ENCODE assay signal across 31 mouse cellular contexts in the genomic region with DNA sequence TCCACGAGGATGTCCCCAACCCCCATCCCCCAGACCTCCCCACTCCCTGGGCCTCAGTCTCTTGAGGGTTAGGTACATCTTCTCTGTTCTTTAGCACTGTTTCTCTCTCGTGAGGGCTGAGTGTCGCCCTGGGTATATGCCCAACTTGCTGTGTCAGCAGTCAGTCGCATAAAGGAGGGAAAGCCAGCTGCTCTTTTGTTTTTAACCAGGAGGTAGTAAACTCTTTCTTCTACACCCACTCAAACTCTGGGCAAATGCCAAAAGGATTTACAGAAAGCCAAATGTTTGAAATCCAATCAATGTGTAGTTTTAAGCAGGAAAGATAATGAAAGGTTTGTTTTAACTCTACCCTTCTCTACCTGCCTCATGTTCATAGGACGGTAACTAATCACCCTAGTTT. TPM values are rescaled to one million over a fixed set of nuclear protein-coding genes. Genes with fewer than 3 reads are reported as not detected.
DNase-seq lines count a peak whose midpoint lies in the region; ATAC-seq and TF ChIP-seq lines count a peak whose summit lies in the region.
"Had no signal": no experiment of that assay in that cellular context is flagged by ENCODE, and none has a peak within 500 bp of the region (broad histone marks: within the 10 kb centered on the region; RNA-seq: fewer than 3 reads in every experiment).

No protein-coding gene starts in this region.

- no peak for ATAC-seq in erythroid progenitor cell, adult 5-6 weeks (replicated peaks; ENCODE audit: low FRiP score, poor library complexity, severe bottlenecking)
- ATAC-seq: CD4-positive, CD25-positive, alpha-beta regulatory T cell, adult 4 months; forebrain, embryonic 16.5 days; hindbrain, embryonic 16.5 days; inflammation-experienced regulatory T-cells, adult 6 months; intestine, embryonic 16.5 days had no signal

- H3K36me3 ChIP-seq in heart, adult 2 months (ENCODE audit: control insufficient read depth, insufficient read depth, low read length), result no peaks in the 10 kb centered on the region; the same call in none of the 2 replicates
- peaks cover 12 to 31% of the 10 kb centered on the region in 2 experiments for H3K36me3 ChIP-seq in CH12.LX (replicated peaks in 1 of 2; ENCODE audit: control insufficient read depth in 1 of 2, insufficient read depth in 1 of 2, low read length in 1 of 2)
- no peaks in the 10 kb centered on the region for H3K36me3 ChIP-seq in ES-E14 (ENCODE audit: control insufficient read depth, insufficient read depth, low read length, poor library complexity, severe bottlenecking)

- no peaks in the 10 kb centered on the region; the same call in 1 of the 2 replicates for H3K79me2 ChIP-seq in heart, adult 2 months (replicated peaks; ENCODE audit: control insufficient read depth, insufficient read depth, low read length)
- no peaks in the 10 kb centered on the region for H3K79me2 ChIP-seq in CH12.LX (replicated peaks; ENCODE audit: control insufficient read depth, extremely low read depth, insufficient read depth, poor library complexity, severe bottlenecking)

- H3K9ac ChIP-seq in heart, adult 2 months (ENCODE audit: low read depth, low read length), result no peak overlapping the region
- no peak overlapping the region for H3K9ac ChIP-seq in CH12.LX (ENCODE audit: insufficient read depth, low read depth)
- no peak overlapping the region for H3K9ac ChIP-seq in ES-E14 (ENCODE audit: insufficient read depth, low read depth, low read length, poor library complexity, severe bottlenecking)
- H3K9ac ChIP-seq: embryonic facial prominence, embryonic 13.5 days; forebrain, embryonic 12.5 days; hindbrain, embryonic 13.5 days had no signal

- TF ChIP-seq RAD21 in CH12.LX (IDR thresholded peaks at IDR 0.05; ENCODE audit: low read depth, low read length), result no peak

- no peak for TF ChIP-seq CTCF in heart, adult 2 months (IDR thresholded peaks at IDR 0.05)
- no peak for TF ChIP-seq CTCF in CH12.LX (conservative IDR thresholded peaks at IDR 0.05 in 1 of 2, IDR thresholded peaks at IDR 0.05 in 1 of 2; ENCODE audit: low read depth in 2 of 2, low read length in 2 of 2)
- TF ChIP-seq CTCF in brain, embryonic 14.5 days (IDR thresholded peaks at IDR 0.05; ENCODE audit: borderline replicate concordance, extremely low read depth, insufficient read depth, insufficient read length), result no peak

- no peak overlapping the region for H3K4me3 ChIP-seq in heart, adult 2 months
- no peak overlapping the region for H3K4me3 ChIP-seq in CH12.LX (replicated peaks in 1 of 3; ENCODE audit: low read depth in 2 of 3, low read length in 2 of 3, poor library complexity in 1 of 3)
- H3K4me3 ChIP-seq in ES-E14 (ENCODE audit: insufficient read depth in 1 of 2, low read depth in 1 of 2, low read length in 2 of 2, poor library complexity in 1 of 2, severe bottlenecking in 1 of 2), result no peak overlapping the region
- H3K4me3 ChIP-seq: embryonic facial prominence, embryonic 13.5 days; forebrain, embryonic 12.5 days; hindbrain, embryonic 13.5 days had no signal

- dilution Hi-C loops in CH12.LX (cut with MboI; ENCODE audit: extremely low pct_ligation_motif_present, extremely low pct_unique_long_range_greater_than_20kb, low sequenced_read_pairs), result no loop called here

- 51% methylated on average over 5 of the region's 5 CpGs for WGBS in heart, adult 2 months

- no peak for TF ChIP-seq POLR2A in heart, adult 2 months (IDR thresholded peaks at IDR 0.05; ENCODE audit: insufficient read depth, low read depth, low read length)
- TF ChIP-seq POLR2A in CH12.LX (IDR thresholded peaks at IDR 0.05; ENCODE audit: low read depth, low read length), result no peak
- no peak for TF ChIP-seq POLR2A in brain, embryonic 14.5 days (IDR thresholded peaks at IDR 0.05; ENCODE audit: borderline replicate concordance, extremely low read depth, insufficient read depth, insufficient read length, poor library complexity, severe bottlenecking)

- H3K27me3 ChIP-seq in heart, adult 2 months (ENCODE audit: control insufficient read depth, insufficient read depth, low read length), result no peaks in the 10 kb centered on the region
- no peaks in the 10 kb centered on the region for H3K27me3 ChIP-seq in CH12.LX (replicated peaks)
- H3K27me3 ChIP-seq: embryonic facial prominence, embryonic 13.5 days; forebrain, embryonic 12.5 days; hindbrain, embryonic 13.5 days had no signal

- DNase-seq in heart, adult 11 months, result peak; percentile 65
- DNase-seq in heart, adult 2 months, result no peak
- DNase-seq in CH12.LX (ENCODE audit: extremely low read depth), result no peak
- DNase-seq in ES-E14 (ENCODE audit: low read depth, low spot score), result no peak
- DNase-seq in brain, embryonic 14.5 days (ENCODE audit: low read depth), result peak; percentile 63
- DNase-seq in retina, postnatal 1 day, result no peak
- DNase-seq: adrenal gland, adult 8-10 months; adrenal gland, postnatal 25 days; cerebellum, adult 11 months; cerebellum, adult 2 months; cerebellum, adult 9-11 months; cerebellum, postnatal 25 days; gastrocnemius, postnatal 25 days; kidney, adult 18-20 months; kidney, adult 9 months had no signal

- in situ Hi-C loops in CH12.LX (cut with MboI; ENCODE audit: low pct_ligation_motif_present, low pct_unique_long_range_greater_than_20kb, low sequenced_read_pairs), result no loop called here
- in situ Hi-C loops in ES-E14 (cut with MboI; ENCODE audit: low sequenced_read_pairs in 2 of 2, unreplicated experiment in 2 of 2), result no loop called here

- no peak overlapping the region for H3K4me2 ChIP-seq in CH12.LX (ENCODE audit: insufficient read depth, low read depth, poor library complexity, severe bottlenecking)
- H3K4me2 ChIP-seq: embryonic facial prominence, embryonic 13.5 days; forebrain, embryonic 12.5 days; heart, embryonic 11.5 days; hindbrain, embryonic 13.5 days had no signal

- H3K9me3 ChIP-seq in CH12.LX (replicated peaks; ENCODE audit: low read length) (no peaks in the 10 kb centered on the region), ES-E14 (ENCODE audit: control insufficient read depth, insufficient read depth, low read depth, low read length) (no peaks in the 10 kb centered on the region)
- H3K9me3 ChIP-seq: embryonic facial prominence, embryonic 13.5 days; forebrain, embryonic 12.5 days; G1E; hindbrain, embryonic 13.5 days had no signal

- intact Hi-C loops in heart, adult 2 months (cut with DNase I), result no loop called here

- no peak for TF ChIP-seq EP300 in heart, adult 2 months (IDR thresholded peaks at IDR 0.05; ENCODE audit: insufficient read depth, low read depth, low read length)
- no peak for TF ChIP-seq EP300 in CH12.LX (IDR thresholded peaks at IDR 0.05; ENCODE audit: low read length)

- H3K27ac ChIP-seq in heart, adult 2 months, result no peak overlapping the region
- H3K27ac ChIP-seq in CH12.LX (ENCODE audit: insufficient read depth, low read depth) (no peak overlapping the region), ES-E14 (ENCODE audit: insufficient read depth, low read depth, low read length, poor library complexity, severe bottlenecking) (no peak overlapping the region)
- H3K27ac ChIP-seq: embryonic facial prominence, embryonic 13.5 days had no signal

- H3K4me1 ChIP-seq in heart, adult 2 months (ENCODE audit: control insufficient read depth, insufficient read depth, low read length), result no peaks in the 10 kb centered on the region
- H3K4me1 ChIP-seq in CH12.LX (ENCODE audit: control insufficient read depth in 1 of 2, insufficient read depth in 2 of 2) (no peaks in the 10 kb centered on the region), ES-E14 (ENCODE audit: control insufficient read depth in 2 of 2, insufficient read depth in 2 of 2, low read length in 2 of 2, poor library complexity in 1 of 2) (peaks cover 0 to 8% of the 10 kb centered on the region in 2 experiments; a peak in 1 of 4 replicates)

TF ChIP-seq in CH12.LX, 34 proteins besides CTCF, POLR2A, EP300 and RAD21:
- TF ChIP-seq PAX5 (IDR thresholded peaks at IDR 0.05; ENCODE audit: low read length) (no peak), MAFK (IDR thresholded peaks at IDR 0.05; ENCODE audit: insufficient replicate concordance, low read length) (peak; percentile 38; the same call in 1 of the 2 replicates)

TF ChIP-seq in ES-E14, 5 proteins besides CTCF, POLR2A, EP300 and RAD21:
- TF ChIP-seq CHD2 (IDR thresholded peaks at IDR 0.05; ENCODE audit: low read depth, low read length) (no peak), ZC3H11A (IDR thresholded peaks at IDR 0.05; ENCODE audit: borderline replicate concordance, low read depth, low read length) (no peak), HCFC1 (IDR thresholded peaks at IDR 0.05; ENCODE audit: borderline replicate concordance, insufficient read depth, low read length) (no peak), MAFK (IDR thresholded peaks at IDR 0.05; ENCODE audit: insufficient read depth, low read depth, low read length) (0 out of 2 replicates have a peak, but pooled peaks have one; percentile 46), ZNF384 (IDR thresholded peaks at IDR 0.05; ENCODE audit: low read depth, low read length) (no peak)
TF ChIP-seq in ES-E14: peak in this region for 1.

RNA-seq across cellular contexts. Expression of gene Gbf1, which starts 24.7 kb away (rescaled TPM):
- 10 to 100 TPM; 39.9 to 40.0 TPM for total RNA-seq in heart, adult 2 months (2021)
- polyA plus RNA-seq in heart, adult 2 months (2012; rRNA removed), result 49.3 and 52.1 TPM in 2 replicates
- total RNA-seq in CH12.LX (2012; rRNA removed), result 18.7 and 22.7 TPM in 2 replicates
- total RNA-seq in CH12.LX (2014; rRNA removed), result 7.1 and 8.6 TPM in 2 replicates
- polyA plus RNA-seq in CH12.LX (2012; ENCODE audit: insufficient read length, low read depth), result 23.9 and 26.1 TPM in 2 replicates
- total RNA-seq in ES-E14 (2012; rRNA removed), result 29.0 and 31.8 TPM in 2 replicates
- polyA plus RNA-seq in brain, embryonic 14.5 days (2012; rRNA removed), result 94.8 and 106 TPM in 2 replicates
- 28.8 and 30.6 TPM in 2 replicates for total RNA-seq in erythroid progenitor cell, adult 5-6 weeks (2015; ENCODE audit: low replicate concordance)
- 11.4 and 22.2 TPM in 2 replicates for total RNA-seq in erythroid progenitor cell, adult 5-6 weeks (2017; ENCODE audit: low replicate concordance)

RNA-seq across cellular contexts. Expression of gene Pitx3, which starts 28.9 kb away (rescaled TPM):
- total RNA-seq in heart, adult 2 months (2021), result 1 to 10 TPM; 1.2 to 1.8 TPM
- 0.39 and 0.82 TPM in 2 replicates for polyA plus RNA-seq in heart, adult 2 months (2012; rRNA removed)
- total RNA-seq in CH12.LX (2012; rRNA removed), result not detected in 2 replicates
- not detected in 2 replicates for total RNA-seq in CH12.LX (2014; rRNA removed)
- not detected in 2 replicates for polyA plus RNA-seq in CH12.LX (2012; ENCODE audit: insufficient read length, low read depth)
- 0.18 TPM in 1 of 2 replicates, not detected in the other for total RNA-seq in ES-E14 (2012; rRNA removed)
- 2.6 and 2.7 TPM in 2 replicates for polyA plus RNA-seq in brain, embryonic 14.5 days (2012; rRNA removed)
- not detected in 2 replicates for total RNA-seq in erythroid progenitor cell, adult 5-6 weeks (2015; ENCODE audit: low replicate concordance)
- total RNA-seq in erythroid progenitor cell, adult 5-6 weeks (2017; ENCODE audit: low replicate concordance), result not detected in 2 replicates
- total RNA-seq: adrenal gland, postnatal 25 days; common myeloid progenitor, adult 5-6 weeks; G1E; hematopoietic stem cell, adult 5-6 weeks had no signal
- polyA plus RNA-seq: CD4-positive, CD25-positive, alpha-beta regulatory T cell, adult 4 months; forebrain, embryonic 16.5 days; G1E; heart, postnatal 0 days; inflammation-experienced regulatory T-cells, adult 6 months; intestine, embryonic 16.5 days had no signal

RNA-seq across cellular contexts. Expression of gene Elovl3, which starts 45.3 kb away (rescaled TPM):
- total RNA-seq in heart, adult 2 months (2021), result under 1 TPM; 0.27 to 0.55 TPM
- polyA plus RNA-seq in heart, adult 2 months (2012; rRNA removed), result 0.31 and 1.6 TPM in 2 replicates
- total RNA-seq in CH12.LX (2012; rRNA removed) (not detected in 2 replicates), CH12.LX (2014; rRNA removed) (not detected in 2 replicates), ES-E14 (2012; rRNA removed) (0.16 and 0.22 TPM in 2 replicates)
- not detected in 2 replicates for polyA plus RNA-seq in CH12.LX (2012; ENCODE audit: insufficient read length, low read depth)
- not detected in 2 replicates for polyA plus RNA-seq in brain, embryonic 14.5 days (2012; rRNA removed)
- not detected in 2 replicates for total RNA-seq in erythroid progenitor cell, adult 5-6 weeks (2015; ENCODE audit: low replicate concordance)
- total RNA-seq in erythroid progenitor cell, adult 5-6 weeks (2017; ENCODE audit: low replicate concordance), result not detected in 2 replicates
- total RNA-seq: common myeloid progenitor, adult 5-6 weeks; G1E; gastrocnemius, adult 8-10 months; gastrocnemius, postnatal 25 days had no signal
- polyA plus RNA-seq: CD4-positive, CD25-positive, alpha-beta regulatory T cell, adult 4 months; cerebellum, adult 2 months; forebrain, embryonic 12.5 days; forebrain, embryonic 16.5 days; G1E; heart, embryonic 11.5 days; heart, embryonic 14.5 days; heart, postnatal 0 days; hindbrain, embryonic 13.5 days; hindbrain, embryonic 16.5 days; inflammation-experienced regulatory T-cells, adult 6 months; intestine, embryonic 16.5 days had no signal

Comparison
In these comparisons a context has a peak if more than half of its experiments do, and no peak if none do; other contexts are left out.
1. DNase-seq: peak in heart, adult 11 months (single experiment) and brain, embryonic 14.5 days (single experiment); none in heart, adult 2 months (0 of 2), CH12.LX (single experiment), ES-E14 (single experiment) and retina, postnatal 1 day (single experiment).